Mouse (Mus musculus) heart, embryonic 16.5 days (tissue): ENCODE measurements around the gene Metap1. TPM values are rescaled to one million over a fixed set of nuclear protein-coding genes. Genes with fewer than 3 reads are reported as not detected.

Experiments used
- ATAC-seq: fragments of 200-750 bp; cut with Nextera tagmentation; replicated peaks from 2 replicates; pipeline ENCODE4 v1.8.0; 2017; ENCODE audit warnings: moderate number of reproducible peaks; ENCODE audit not compliant: insufficient read depth, low FRiP score; ENCODE audit errors: extremely low read depth
- H3K27ac ChIP-seq: fragments of 300-500 bp; sonication (generic); 2 replicates; pipeline ENCODE4 v1.5.1; 2014; ENCODE audit warnings: mild to moderate bottlenecking, low read length, control low read depth, moderate library complexity
- H3K27me3 ChIP-seq: fragments of 300-500 bp; sonication (generic); 2 replicates; pipeline ENCODE4 v1.6.1; 2014; ENCODE audit warnings: low read length, mixed read lengths; ENCODE audit not compliant: control insufficient read depth, insufficient read depth
- H3K36me3 ChIP-seq: fragments of 300-500 bp; sonication (generic); 2 replicates; pipeline ENCODE4 v1.6.1; 2014; ENCODE audit not compliant: control insufficient read depth, insufficient read depth
- H3K4me1 ChIP-seq: fragments of 300-500 bp; sonication (generic); 2 replicates; pipeline ENCODE4 v1.6.1; 2014; ENCODE audit warnings: low read length, mixed read lengths; ENCODE audit not compliant: control insufficient read depth, insufficient read depth
- H3K4me2 ChIP-seq: fragments of 300-500 bp; sonication (generic); 2 replicates; pipeline ENCODE4 v1.6.1; 2014; ENCODE audit warnings: low read depth, mild to moderate bottlenecking, control low read depth, low read length
- H3K4me3 ChIP-seq: fragments of 300-500 bp; sonication (generic); 2 replicates; pipeline ENCODE4 v1.5.1; 2014; ENCODE audit warnings: mild to moderate bottlenecking, control low read depth, low read length
- H3K9ac ChIP-seq: fragments of 300-500 bp; sonication (generic); 2 replicates; pipeline ENCODE4 v1.6.1; 2014; ENCODE audit warnings: low read length, control low read depth
- H3K9me3 ChIP-seq: fragments of 300-500 bp; sonication (generic); replicated peaks from 2 replicates; pipeline ENCODE4 v1.6.1; 2016; ENCODE audit warnings: low read length; ENCODE audit not compliant: control insufficient read depth
- WGBS: fragments of 180-500 bp; shearing (Covaris S2); extraction: QIAGEN DNeasy Blood & Tissue Kit; methylation state at CpG from one replicate; pipeline ENCODE4 v1.1.7; 2014; 5-methylcytosine and 5-hydroxymethylcytosine counted together
- polyA plus RNA-seq: library from polyadenylated mRNA; unstranded; fragments of >200 nt; fragmentation: Nextera tagmentation; extraction: Ambion mirVana; gene quantifications from 2 replicates; pipeline ENCODE4 v1.2.1, GENCODE M21; 2015

The Metap1 gene
- polyA plus RNA-seq, 1 experiment from 2014 or later, result 41.4 TPM

DNA sequence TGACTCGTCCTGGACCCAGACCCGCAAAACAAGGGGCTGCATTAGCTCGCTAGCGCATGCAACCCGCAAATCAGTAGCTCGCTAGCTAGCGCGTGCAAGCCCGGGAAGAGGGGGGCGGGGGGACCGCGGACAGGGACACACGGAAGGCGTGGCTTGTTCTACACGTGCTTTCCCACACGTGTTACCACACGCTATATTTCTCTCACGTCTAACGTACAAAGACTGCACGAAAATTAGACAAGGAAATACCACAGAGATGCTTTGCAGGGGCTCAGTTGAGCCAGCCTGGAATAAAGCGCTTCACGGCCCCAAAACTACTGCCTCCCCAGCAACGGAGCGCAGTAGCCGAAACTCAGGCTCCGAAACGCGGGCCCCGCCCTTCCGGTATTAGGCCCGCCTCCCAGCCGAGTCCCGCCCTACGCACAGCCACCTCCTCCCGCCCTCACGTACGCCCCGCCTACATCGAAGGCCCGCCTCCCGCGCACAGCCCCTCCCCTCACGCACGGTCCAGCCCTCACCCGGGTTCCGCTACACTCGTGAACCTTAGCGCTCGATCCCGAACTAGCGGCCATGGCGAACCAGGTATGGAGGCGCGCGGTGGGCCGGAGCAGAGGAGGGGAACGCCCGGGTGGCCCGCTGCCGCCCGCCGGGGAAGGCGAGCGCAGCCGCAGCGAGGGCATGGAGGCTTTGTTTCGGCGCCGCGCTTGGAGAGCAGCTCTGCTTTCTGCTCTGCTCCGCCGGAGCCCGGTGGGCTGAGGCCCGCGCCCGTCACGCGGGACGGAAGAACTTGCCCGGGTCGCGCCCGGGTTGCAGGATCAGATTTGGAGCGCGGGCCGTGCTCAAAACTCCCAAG lies 46.5 kb downstream of the Metap1 start, which contains the start of gene Adh5:
Gene Adh5, plus strand, starts transcription at position 482 of the 853 bp plus-strand sequence.
- WGBS, result under 1% methylated on average over 86 of the region's 86 CpGs
- H3K27me3 ChIP-seq, result no peaks in the 10 kb centered on the region
- H3K36me3 ChIP-seq, result peaks cover 11% of the 10 kb centered on the region
- peaks cover 11% of the 10 kb centered on the region for H3K4me1 ChIP-seq
- H3K4me3 ChIP-seq, result peak within 1 kb of the TSS; percentile 87
- H3K27ac ChIP-seq, result peak within 1 kb of the TSS; percentile 91
- H3K9ac ChIP-seq, result peak within 1 kb of the TSS; percentile 94
- no peaks in the 10 kb centered on the region for H3K9me3 ChIP-seq
- ATAC-seq, result peak; percentile 100
- H3K4me2 ChIP-seq, result peak within 1 kb of the TSS; percentile 99

DNA sequence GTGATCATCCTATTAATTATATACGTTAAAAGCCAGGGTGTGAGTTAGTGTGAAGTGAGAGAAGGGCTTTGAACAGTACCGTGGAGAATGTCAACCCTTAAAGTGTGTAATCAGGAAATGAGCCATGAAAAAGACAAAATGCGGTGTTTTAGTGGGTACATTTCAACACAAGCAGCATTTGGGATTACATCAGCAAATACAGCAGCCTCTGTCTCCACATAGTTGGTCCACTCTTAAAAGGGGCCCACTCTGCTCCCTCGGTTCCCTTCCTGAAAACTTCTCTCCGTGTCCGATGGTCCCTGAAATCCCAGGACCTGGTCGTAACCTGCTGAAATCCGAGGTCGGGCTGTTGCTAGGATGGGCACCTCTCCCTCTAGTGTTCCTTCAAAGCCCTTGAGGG lies 47.1 kb downstream of the Metap1 start:
- Histone ChIP-seq H3K9me3 (no peaks in the 10 kb centered on the region), H3K9ac (peak overlapping the region; percentile 81), H3K27me3 (no peaks in the 10 kb centered on the region), H3K27ac (peak overlapping the region; percentile 66), H3K36me3 (peaks cover 11% of the 10 kb centered on the region; the same call in 1 of the 2 replicates), H3K4me2 (peak overlapping the region; percentile 99), H3K4me3 (peak overlapping the region; percentile 87), H3K4me1 (peaks cover 11% of the 10 kb centered on the region)
- no peak for ATAC-seq
- WGBS, result 4% methylated on average over 9 of the region's 9 CpGs

DNA sequence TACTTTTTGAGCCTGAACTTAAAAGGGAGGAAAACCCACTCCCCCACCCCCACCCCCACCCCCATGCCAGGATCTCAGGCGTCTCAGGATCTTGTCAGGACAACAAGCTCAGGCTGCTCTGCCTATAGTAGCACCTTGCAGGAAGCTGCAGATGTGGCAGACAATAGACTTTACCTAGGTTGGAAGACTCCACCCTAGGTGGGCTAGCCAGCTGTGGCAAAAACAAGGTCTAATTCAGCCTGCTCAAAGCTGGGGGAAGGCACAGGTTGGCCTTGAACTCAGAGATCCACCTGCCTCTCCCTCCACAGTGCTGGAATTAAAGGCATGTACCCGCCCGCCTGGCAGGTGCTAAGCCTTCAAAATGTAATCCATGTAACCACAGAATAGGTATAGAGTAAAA lies 50.6 kb downstream of the Metap1 start:
- Histone ChIP-seq H3K9me3 (peaks cover 3% of the 10 kb centered on the region; the same call in 1 of the 2 replicates), H3K27me3 (no peaks in the 10 kb centered on the region), H3K9ac (no peak overlapping the region), H3K4me3 (no peak overlapping the region), H3K36me3 (no peaks in the 10 kb centered on the region), H3K4me2 (no peak overlapping the region), H3K4me1 (peaks cover 4% of the 10 kb centered on the region), H3K27ac (no peak overlapping the region)
- WGBS, result 65% methylated on average over 3 of the region's 3 CpGs
- no peak for ATAC-seq

DNA sequence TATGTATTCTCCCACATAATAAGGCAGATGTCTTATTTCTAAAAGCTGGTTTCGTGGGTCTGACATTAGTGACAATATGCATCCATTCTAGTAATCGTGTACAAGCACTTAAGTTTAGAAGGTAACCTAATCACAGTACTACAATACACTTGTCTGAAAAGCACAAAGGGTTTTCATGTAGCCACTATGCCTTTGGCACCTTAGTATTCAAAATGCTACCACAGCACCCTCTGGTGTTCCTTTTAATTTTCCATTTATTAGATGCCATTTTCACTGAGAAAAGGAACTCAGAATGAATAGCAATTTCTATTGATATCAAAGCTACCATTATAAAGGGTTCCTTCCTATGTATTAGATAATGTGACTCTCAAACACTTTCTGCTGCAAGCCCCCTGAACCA lies 57.5 kb downstream of the Metap1 start:
- H3K4me2 ChIP-seq, result no peak overlapping the region
- H3K9ac ChIP-seq, result no peak overlapping the region
- H3K27ac ChIP-seq, result no peak overlapping the region
- no peak for ATAC-seq
- H3K27me3 ChIP-seq, result no peaks in the 10 kb centered on the region
- no peaks in the 10 kb centered on the region for H3K36me3 ChIP-seq
- H3K4me1 ChIP-seq, result no peaks in the 10 kb centered on the region
- WGBS, result 61% methylated on average over 2 of the region's 2 CpGs
- H3K4me3 ChIP-seq, result no peak overlapping the region
- peaks cover 3% of the 10 kb centered on the region; the same call in 1 of the 2 replicates for H3K9me3 ChIP-seq

DNA sequence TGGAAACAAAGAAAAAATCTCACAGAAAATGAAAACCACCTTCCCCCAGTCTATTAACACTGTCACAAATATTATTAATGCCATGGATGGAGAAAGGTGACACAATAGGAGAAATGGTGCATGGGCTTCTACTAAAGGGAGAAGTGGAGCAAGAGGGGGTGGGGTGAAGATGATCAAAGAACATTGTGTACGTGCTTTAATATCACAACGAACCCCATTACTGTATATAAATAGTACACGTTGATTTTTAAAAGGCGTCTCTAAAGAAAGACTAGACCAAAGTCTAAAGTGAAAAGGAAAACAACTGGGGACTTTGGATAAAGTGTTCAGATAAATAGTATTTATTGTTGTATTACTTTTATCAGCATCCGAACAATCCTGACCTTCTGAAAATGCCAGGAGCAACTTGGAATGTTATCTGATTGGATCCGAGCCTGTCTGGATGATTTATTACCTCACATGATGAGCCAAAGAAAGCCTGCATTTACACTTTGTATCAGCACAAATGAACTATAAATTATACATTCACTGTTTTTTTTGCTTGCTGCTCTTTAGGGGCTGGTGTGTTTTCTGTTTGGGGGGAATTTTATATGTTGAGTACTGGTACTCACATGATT lies 58.8 kb downstream of the Metap1 start:
- no peaks in the 10 kb centered on the region for H3K4me1 ChIP-seq
- H3K4me3 ChIP-seq, result no peak overlapping the region
- WGBS, result 51% methylated on average over 6 of the region's 6 CpGs
- H3K36me3 ChIP-seq, result no peaks in the 10 kb centered on the region
- no peaks in the 10 kb centered on the region for H3K27me3 ChIP-seq
- no peak overlapping the region for H3K27ac ChIP-seq
- no peak overlapping the region for H3K9ac ChIP-seq
- no peak overlapping the region for H3K4me2 ChIP-seq
- no peaks in the 10 kb centered on the region for H3K9me3 ChIP-seq
- no peak for ATAC-seq

DNA sequence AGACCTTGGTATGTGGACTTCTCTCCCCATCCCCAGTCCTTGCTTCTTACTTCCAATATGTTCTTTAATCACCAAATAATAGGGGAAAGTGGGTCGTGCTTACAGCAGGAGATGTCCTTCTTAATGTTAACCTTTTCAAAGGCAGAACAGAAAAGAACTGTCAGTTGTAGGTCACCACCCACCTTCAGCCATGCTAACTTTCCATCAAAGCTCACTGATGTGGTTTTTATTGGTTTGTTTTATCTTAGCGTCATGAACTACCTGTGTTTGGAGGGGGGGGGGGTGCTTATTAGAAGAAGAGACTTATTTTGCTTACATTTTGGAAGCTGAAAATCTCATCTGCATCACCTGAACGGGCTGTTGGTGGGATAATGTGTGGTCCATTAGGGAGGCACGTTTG lies 65.1 kb downstream of the Metap1 start:
- no peaks in the 10 kb centered on the region for H3K36me3 ChIP-seq
- no peaks in the 10 kb centered on the region for H3K9me3 ChIP-seq
- H3K9ac ChIP-seq, result no peak overlapping the region
- H3K4me1 ChIP-seq, result no peaks in the 10 kb centered on the region
- 55% methylated on average over 4 of the region's 4 CpGs for WGBS
- H3K4me3 ChIP-seq, result no peak overlapping the region
- H3K4me2 ChIP-seq, result no peak overlapping the region
- ATAC-seq, result no peak
- H3K27ac ChIP-seq, result no peak overlapping the region
- no peaks in the 10 kb centered on the region for H3K27me3 ChIP-seq

DNA sequence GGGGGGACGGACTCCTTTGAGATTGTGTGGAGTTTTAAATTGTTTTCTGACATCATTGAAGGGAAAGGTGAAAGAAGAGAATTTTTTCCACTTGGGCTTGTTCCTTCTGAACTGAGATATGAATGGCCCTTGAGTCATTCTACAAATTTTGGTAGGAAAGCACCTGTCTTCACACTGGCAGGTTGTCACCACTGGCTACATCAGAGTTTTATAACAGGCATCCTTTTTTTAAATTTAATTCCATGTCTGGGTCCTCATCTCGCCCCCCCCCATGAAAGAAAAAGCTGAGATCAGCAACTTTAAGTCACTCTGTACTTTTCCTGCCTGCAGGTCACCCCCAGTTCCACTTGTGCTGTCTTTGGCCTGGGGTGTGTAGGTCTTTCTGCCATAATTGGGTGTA lies 65.7 kb downstream of the Metap1 start:
- ATAC-seq, result no peak
- Histone ChIP-seq H3K4me2 (no peak overlapping the region), H3K27me3 (no peaks in the 10 kb centered on the region), H3K9ac (no peak overlapping the region), H3K4me1 (no peaks in the 10 kb centered on the region), H3K9me3 (no peaks in the 10 kb centered on the region), H3K36me3 (no peaks in the 10 kb centered on the region), H3K27ac (no peak overlapping the region), H3K4me3 (no peak overlapping the region)
- WGBS, result 56% methylated on average over 2 of the region's 2 CpGs

DNA sequence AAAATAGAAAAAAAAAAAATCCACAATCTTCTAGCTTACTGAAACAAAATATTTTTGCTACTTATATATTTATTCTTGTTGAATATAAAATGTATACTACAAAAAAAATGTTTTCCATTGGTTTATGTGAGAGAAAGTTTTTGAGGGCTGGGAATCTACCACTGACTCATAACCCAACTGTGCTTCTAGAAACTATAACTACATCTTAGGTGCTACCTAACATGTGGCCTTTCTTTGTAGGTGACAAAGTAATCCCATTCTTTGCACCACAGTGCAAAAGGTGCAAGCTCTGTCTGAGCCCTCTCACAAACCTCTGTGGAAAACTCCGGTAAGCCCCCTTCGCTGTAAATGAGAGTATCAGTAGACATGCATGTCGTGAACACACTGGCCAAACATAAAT lies 68.9 kb downstream of the Metap1 start:
- H3K4me1 ChIP-seq, result no peaks in the 10 kb centered on the region
- ATAC-seq, result no peak
- no peak overlapping the region for H3K4me2 ChIP-seq
- no peak overlapping the region for H3K9ac ChIP-seq
- no peak overlapping the region for H3K4me3 ChIP-seq
- H3K36me3 ChIP-seq, result no peaks in the 10 kb centered on the region
- H3K27me3 ChIP-seq, result no peaks in the 10 kb centered on the region
- H3K27ac ChIP-seq, result no peak overlapping the region
- WGBS, result 82% methylated on average over 3 of the region's 3 CpGs
- no peaks in the 10 kb centered on the region for H3K9me3 ChIP-seq

DNA sequence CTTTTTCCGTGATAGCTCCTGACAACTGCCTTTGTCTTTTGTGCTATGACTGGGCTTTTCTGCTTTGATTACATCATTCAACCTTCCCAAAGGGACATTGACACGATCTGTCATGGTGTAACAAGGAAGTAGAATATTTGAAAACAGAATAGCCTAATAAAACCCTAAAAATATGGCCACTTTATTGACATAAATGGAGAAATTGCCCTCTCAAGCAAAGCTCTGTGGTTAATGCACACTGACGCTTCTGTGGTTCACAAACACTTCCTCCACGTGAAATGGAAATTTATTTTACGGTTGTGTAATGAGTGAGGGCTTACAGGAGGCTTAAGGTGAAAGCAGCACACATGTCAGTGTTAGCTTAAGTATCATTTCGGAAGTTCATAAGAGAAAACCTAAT lies 69.9 kb downstream of the Metap1 start:
- H3K9ac ChIP-seq, result no peak overlapping the region
- WGBS, result 80% methylated on average over 6 of the region's 6 CpGs
- no peak overlapping the region for H3K27ac ChIP-seq
- ATAC-seq, result no peak
- H3K4me2 ChIP-seq, result no peak overlapping the region
- no peaks in the 10 kb centered on the region for H3K9me3 ChIP-seq
- no peaks in the 10 kb centered on the region for H3K4me1 ChIP-seq
- no peak overlapping the region for H3K4me3 ChIP-seq
- no peaks in the 10 kb centered on the region for H3K36me3 ChIP-seq
- H3K27me3 ChIP-seq, result no peaks in the 10 kb centered on the region
